Mouse (Mus musculus): Measurements from ENCODE around the gene P3h1.
A peak's percentile ranks its signal among the peaks of the same experiment; 100 is the strongest.
"Not testable (repeated sequence)": the region's sequence is repeated elsewhere in the genome, so short reads cannot be mapped to it uniquely, and the experiment has no call there.

The P3h1 gene

DNA sequence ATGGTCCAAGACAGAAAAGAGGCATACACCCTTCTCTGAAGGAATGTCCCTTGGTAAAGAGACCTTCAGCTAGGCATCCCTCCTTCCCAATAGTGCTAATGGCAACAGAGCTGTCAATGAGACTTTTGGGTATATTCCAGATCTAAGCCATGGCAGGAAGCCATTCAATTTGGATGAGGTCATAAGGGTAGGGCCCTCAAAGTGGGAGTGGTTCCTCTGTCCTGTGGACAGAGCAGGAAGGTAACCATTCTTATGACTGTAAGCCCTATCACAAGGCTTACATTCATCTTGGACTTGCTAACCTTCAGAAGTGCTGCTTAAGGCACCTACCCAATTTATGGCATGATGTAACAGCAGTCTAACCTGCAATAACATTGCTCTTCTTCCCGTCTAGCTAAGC, 41.9 kb downstream of the P3h1 start:
- no peak for DNase-seq (ENCODE audit: low read depth, low spot score)

DNA sequence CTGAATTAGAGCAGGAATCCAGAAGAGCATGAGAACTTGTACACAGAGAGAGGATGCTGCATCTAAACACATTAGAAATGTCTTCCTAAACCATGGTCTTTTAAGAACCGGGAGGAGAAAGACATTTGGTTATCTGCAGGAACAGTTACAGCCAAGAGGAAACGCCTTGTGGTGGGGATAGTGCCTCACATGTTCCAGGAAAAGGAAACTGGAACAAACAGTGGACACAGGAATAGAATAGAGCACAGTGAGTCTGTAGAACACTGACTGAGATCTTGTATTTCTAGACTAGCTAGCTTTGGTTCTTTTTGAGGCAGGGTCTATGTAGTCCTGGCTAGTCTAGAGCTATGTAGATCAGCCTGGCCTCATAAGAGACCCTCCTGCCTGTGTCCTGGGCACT, 42.5 kb downstream of the P3h1 start:
- DNase-seq (ENCODE audit: low read depth, low spot score) = no peak

DNA sequence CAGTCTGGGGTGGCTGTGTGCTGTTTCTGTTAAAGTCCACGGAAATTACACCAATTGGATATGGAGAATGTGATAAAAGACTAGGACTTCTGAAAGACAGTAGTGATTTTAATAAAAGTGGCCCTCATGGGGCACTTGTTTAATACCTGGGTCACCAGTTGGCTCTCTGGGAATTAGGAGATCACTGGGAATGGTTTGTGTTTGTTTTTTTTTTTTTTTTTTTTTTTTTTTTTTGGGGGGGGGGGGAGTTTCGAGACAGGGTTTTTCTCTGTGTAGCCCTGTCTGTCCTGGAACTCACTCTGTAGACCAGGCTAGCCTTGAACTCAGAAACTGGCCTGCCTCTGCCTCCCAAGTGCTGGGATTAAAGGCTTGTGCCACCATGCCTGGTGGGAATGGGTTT, 43.0 kb downstream of the P3h1 start:
- DNase-seq (ENCODE audit: low read depth, low spot score) = no peak

DNA sequence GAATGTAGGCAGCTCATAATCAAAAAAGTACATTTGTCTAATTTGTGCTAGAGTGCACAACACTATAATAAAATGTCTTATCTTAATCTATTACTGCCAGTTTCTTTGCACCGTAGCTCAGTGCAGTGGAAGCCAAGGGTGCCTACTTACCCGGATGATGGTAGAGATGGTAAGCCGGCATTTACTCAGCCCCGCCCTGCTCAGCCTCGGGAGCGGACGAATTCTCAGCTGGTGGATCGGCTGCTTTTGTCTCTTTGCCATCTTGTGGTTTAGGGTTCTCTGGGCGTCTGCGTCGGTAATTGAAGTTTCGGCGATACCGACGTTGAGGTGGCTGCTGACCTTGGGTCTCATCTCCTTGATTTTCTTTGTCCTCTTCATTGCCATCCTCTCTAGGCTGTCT, 46.1 kb downstream of the P3h1 start:
- DNase-seq (ENCODE audit: low read depth, low spot score) = not testable (repeated sequence)

DNA sequence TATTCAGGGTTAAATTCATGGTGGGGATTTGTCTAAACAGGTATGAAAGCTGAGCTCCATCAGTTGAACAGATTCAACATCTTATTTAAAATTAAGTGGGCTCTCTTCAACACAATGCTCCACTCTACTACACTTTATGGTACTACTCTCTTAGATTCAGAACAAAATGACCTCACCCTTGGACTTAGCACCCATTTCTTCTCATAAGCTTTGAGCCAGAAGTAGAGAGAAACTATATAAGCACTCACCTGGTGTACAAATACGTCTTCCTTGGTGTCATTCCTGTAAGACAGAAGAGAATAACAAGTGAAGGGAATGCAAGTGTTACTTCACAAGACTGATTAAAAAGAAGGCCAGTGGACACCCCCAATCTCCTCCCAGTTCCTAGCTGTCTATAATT, 52.1 kb downstream of the P3h1 start:
- DNase-seq (ENCODE audit: low read depth, low spot score) = no peak

DNA sequence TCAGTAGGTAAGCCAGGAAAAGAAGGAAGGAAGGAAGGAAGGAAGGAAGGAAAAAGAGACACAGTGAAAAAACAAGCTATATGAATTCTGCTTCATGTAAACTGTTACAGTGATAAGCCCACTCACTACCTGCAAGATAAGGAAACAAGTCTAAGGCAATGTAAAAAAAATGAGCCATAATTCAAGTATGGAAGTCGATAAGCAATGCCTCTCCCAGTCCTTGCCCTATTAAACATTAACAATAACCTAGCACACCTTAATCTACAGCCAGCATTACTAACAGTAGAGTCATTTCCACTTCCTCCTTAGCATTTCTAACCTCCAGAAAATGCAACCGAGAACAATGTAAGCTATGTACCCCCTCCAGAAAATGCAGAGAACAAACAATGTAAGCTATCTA, 52.6 kb downstream of the P3h1 start:
- no peak for DNase-seq (ENCODE audit: low read depth, low spot score)

DNA sequence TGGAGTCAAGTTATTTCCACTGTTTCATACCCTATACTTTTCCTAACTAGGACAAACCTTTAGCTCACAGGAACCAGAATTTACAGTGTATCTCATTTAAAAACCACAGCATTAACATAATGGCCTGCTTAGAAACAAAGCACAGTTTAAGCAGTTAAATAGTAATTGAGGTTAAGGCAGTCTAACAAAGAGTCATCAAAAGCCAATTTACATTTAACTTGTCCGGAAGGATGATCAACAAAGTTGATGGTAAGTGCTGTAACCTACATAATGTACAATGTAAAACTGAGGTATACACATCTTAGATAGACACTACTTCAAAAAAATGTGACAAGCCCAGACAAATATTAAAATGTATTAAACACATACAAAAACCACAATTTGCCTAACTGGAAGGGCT, 59.2 kb downstream of the P3h1 start:
- DNase-seq (ENCODE audit: low read depth, low spot score) = no peak

DNA sequence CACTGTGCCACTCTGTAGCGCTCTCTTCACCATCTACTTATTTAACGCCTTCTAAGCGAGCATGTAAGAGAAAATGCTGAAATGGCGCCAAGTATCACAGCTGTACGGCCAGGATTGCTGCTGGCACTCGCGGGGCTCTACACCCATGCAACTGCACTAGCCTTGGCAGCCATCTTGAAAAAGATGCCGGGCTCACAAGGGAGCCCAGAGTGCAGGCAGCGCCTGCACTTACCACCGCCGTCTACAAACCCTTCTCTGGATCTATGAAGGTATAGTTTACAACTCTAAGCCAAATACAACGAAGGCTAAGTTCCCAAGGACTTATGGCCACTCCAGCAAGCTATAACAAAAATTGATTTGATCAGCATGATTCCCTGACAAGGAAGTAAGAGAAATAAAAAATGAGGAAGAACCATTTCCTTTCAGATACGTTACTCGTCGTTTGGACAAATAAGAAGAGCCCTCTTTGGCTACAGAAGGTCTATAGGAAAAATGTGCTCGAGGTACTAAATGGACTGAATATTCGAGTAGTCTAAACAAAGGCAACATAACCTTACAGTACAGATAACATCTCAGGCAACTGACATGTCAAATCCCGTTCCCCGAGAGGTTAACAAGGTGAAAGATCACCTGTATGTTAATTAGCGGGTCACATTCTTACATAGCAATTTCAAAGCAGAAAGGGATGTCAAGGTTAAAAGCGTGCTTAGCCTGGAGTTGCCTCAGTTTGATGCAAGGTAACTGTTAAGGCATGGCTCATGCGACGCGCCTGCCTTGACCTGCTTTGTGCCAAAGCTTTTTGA, 60.3 kb downstream of the P3h1 start:
- peak; percentile 13 for DNase-seq (ENCODE audit: low read depth, low spot score)

DNA sequence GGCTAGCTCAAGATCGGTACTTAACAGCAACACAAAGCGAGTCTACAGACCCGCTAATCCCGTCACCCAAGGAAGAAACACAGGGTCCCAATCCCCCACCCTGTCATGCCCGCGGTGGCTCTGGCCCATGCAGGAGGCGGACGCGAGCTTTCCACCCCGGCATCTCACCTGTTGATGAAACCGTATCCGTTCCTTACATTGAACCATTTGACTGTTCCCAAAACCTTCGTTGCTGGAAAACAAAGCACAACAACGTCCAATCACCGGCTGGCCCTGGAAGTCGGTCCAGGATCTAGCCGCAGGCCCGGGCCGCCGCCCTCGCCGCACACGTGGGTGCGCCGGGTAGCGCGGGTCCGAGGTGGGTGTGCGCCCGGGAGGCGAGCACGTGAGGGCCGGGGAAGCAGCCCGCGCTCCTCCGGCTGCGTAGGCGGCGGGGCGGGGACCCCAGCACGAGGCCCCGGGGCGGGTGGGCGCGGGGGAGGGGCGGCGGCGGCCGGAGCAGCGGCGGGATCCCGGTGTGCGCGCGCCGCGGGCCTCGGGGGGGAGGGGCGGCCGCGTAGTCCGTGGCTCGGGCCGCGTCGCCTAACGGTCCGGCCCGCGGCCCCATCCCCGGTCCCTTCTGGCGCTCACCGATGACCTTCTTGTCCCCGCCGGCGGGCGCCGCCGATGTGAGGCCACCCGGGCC, 61.0 kb downstream of the P3h1 start:
- peak; percentile 9 for DNase-seq (ENCODE audit: low read depth, low spot score)

DNA sequence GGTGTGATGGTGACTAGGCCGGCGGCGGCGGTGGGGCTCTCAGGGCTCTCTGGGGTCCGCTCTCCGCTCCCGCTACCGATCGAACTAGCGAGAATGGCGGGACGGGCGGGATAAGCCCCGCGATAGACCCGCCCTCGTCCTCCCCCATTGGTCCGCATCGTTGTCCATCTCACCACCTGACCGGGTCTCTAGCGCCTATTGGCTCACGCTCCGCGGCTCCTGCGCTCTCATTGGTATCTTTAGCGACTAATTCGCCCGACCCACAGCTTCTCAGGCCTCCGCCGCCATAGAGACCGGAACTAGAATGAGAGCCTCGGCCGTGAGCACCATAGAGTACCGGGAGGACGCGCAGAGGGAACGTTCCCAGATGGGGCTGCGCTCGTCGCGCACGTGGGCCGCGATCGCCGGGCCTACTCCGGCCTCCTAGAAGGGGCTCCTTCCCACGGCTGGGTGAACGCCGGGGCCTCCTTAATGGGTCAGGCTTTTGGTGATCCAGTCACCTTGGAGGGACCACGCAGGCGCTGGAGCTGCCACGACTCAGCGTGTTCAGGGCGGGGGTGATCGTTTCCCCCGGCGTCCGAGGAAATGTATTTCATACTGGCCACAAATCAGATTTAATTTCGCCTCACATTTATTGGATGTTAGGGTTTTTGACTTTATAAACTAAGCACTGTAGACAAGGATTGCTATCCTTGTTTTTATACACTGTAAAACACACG, 61.9 kb downstream of the P3h1 start, which contains the start of gene Ybx1:
TSS of gene Ybx1 (minus strand) at position 190 of the 719 bp plus-strand sequence.
- peak; percentile 96 for DNase-seq (ENCODE audit: low read depth, low spot score)

DNA sequence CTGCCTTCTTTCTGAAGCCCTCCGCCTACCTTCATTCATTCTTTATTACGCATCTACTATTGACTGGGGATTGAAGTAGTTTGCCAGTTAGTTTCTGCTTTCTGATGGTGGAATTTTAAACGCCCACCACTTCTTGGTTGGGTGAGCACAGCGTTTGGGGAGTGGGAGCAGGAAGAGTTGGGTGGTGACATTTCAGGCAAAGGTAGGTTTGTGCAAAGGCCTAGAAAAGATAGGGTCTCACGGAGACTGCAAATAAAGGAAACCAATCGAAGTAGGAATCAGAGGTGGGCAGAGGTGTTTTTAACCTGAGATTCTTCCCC, 62.4 kb downstream of the P3h1 start:
- DNase-seq (ENCODE audit: low read depth, low spot score) = no peak

DNA sequence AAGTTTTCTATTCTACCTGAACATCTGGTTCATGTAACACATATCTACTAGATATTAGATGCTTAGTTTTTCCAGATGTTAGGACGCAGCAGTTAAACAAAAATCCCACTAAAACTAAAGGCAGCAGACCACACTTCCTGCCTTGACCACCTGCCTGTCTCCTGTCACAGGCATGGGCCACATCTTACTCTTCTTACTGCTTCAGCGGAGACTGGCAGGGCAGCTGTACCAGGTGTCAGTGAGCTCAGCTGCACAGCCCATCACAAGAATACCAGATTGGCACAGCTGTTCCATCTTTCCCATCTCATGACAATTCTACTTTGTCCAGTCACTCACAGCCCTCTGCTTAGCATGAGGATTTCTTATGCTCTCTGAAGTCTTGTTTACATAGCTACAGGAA, 64.6 kb downstream of the P3h1 start:
- no peak for DNase-seq (ENCODE audit: low read depth, low spot score)

Measured in embryo, embryonic 11.5 days (tissue).